Mouse (Mus musculus): ENCODE results near the gene Castor2.
A peak's percentile ranks its signal among the peaks of the same experiment; 100 is the strongest.

Castor2 gene

GRCm38 (mm10) chr5:134099496-134100211 lies at the start of gene Castor2:
TSS of gene Castor2 (plus strand) at chr5:134099711.
- DNase-seq (ENCODE audit: low read depth, low spot score) = peak; percentile 93

DNA sequence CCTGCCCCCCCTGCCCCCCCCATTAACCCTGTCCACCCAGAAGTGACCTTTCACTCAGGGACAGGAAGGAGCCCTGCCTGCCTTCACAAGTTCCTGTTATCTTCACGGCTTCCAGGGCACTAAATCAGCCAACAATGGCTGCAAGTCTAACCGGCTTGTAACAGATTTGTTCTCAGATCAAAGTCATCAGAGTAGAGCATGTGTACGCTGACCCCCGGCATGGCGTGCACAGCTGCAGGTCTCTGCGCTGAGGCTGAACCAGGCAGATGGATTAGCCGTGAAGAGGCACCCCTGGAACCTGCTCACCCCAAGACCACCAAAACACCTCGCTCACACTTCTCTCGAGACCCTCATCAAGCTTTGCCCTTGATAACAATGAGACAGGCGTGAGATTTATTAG lies 48.8 kb upstream of the Castor2 start:
- DNase-seq (ENCODE audit: low read depth, low spot score) = no peak

DNA sequence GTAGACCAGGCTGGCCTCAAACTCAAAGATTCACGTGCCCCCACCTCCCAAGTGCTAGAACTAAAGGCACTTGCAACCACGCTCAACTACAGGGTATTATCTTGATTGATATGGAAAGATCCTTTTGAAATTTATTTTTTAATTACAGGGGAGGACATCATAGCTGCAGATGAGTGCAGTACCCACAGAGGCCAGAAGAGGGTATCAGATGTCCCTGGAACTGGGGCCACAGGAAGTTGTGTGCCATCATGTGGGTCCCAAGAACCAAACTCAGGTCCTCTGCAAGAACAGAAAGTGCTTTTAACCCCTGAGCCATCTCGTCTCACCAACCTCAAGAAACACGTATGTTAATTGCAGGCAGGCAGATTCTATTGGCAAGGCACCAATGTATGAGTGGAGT lies 46.9 kb upstream of the Castor2 start:
- DNase-seq (ENCODE audit: low read depth, low spot score) = no peak

DNA sequence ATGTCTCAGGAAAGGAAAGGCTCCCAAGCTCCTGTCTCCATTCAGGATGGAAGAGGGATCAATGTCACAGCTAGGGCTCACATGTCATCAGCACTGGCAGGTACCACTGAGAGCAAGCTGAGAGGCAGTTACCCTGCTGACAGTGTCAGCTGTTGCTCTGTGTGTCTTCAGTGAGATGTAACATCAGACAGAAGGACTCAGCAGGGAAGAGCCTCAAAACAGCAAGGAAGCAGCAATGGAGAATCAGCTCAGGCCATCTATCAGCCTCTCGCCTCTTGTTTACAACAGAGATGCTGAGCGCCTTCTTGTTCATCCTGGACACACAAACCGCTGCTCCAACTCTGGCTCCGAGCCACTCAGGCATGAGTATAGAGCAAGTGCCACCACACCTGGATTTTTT lies 45.0 kb upstream of the Castor2 start:
- no peak for DNase-seq (ENCODE audit: low read depth, low spot score)

- no peak for DNase-seq (ENCODE audit: low read depth, low spot score)
Measured at GRCm38 (mm10) chr5:134058793-134059352, 40.6 kb upstream of the Castor2 start.

GRCm38 (mm10) chr5:134063362-134064064 lies 36.0 kb upstream of the Castor2 start:
- DNase-seq (ENCODE audit: low read depth, low spot score) = peak; percentile 79

DNA sequence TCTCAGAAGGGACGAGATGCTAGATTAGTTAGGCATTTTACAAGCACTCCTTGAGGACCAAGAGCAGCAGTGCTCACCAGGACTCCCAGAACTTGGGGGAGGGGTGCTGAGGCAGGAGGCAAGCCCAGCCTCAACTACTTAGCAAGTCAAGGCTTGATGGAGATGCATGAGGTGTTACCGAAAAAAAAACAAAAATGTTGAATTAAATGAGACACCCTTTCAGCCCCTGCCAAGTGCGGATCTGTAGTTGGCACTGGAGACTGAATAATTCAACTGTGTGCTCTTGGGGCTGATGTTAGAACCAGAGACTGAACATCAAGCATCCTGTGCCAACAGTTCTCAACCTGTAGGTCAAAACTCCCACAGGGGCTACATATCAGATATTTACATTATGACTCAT lies 33.2 kb upstream of the Castor2 start:
- no peak for DNase-seq (ENCODE audit: low read depth, low spot score)

GRCm38 (mm10) chr5:134067924-134068323 lies 31.6 kb upstream of the Castor2 start:
- no peak for DNase-seq (ENCODE audit: low read depth, low spot score)

- DNase-seq (ENCODE audit: low read depth, low spot score) = no peak
Measured at GRCm38 (mm10) chr5:134073512-134074041, 25.9 kb upstream of the Castor2 start.

GRCm38 (mm10) chr5:134074368-134074767 lies 25.1 kb upstream of the Castor2 start:
- no peak for DNase-seq (ENCODE audit: low read depth, low spot score)

GRCm38 (mm10) chr5:134076175-134076574 lies 23.3 kb upstream of the Castor2 start:
- no peak for DNase-seq (ENCODE audit: low read depth, low spot score)

DNA sequence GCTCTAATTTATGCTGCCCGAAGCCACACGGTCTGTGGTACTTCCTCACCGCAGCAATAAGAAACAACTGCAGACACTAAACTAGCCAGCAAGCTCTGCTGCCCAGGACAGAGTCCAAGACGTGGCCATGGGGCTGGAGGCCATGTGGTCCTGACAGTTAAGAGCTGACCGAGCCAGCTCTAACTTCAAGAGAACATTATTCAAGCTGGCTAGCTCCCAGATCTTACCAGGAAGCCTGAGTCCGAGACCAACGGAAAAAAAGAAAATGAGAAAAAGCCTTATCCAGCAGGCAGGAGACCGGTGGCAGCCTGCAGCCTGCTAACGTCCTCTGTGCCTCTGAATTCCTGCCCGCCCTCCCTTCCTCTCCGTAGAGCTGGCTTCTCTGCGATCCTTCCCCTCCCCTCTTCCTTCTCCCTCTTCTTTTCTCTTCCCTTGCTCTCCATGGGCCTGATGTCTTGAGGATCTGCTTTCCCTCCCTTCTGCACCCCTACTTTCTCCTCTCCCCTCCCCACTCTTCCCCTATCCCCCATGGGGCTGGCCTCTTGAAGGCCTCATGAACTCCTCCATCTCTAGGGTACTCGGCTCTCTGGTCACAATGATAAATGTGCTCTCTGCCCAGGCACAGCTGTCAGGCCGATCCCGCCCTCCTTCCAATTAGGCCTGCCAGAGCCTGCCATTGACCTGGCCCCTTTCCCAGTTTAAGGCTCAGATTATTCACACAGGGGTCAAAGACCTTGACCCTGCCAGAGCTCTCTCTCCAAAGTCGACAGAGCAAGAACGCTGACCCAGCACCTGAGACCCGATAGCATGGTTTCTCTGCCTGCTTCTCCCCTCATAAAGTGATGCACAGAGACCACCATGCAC lies 18.6 kb upstream of the Castor2 start:
- DNase-seq (ENCODE audit: low read depth, low spot score) = peak; percentile 88

- no peak for DNase-seq (ENCODE audit: low read depth, low spot score)
Measured at GRCm38 (mm10) chr5:134085227-134085626, 14.3 kb upstream of the Castor2 start.

GRCm38 (mm10) chr5:134085887-134086639 lies 13.4 kb upstream of the Castor2 start:
- DNase-seq (ENCODE audit: low read depth, low spot score) = no peak

DNA sequence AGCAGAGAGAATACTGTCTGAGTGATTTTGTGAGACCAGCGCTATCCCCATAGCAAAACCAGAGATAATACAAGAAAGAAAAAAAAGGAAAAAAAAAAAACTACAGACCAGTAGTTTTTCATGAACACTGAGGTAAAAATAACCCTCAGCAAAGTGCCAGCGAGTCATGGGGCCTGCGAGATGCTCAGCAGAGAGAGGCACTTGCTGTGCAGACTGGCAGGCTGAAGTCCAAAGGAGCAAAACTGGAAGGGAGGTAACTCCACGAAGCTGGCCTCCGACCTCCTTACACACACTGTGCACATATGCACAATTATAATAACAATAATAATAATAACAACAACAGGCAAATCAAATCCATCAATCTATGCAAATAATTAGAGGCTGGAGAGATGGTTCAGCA lies 12.3 kb upstream of the Castor2 start:
- peak; percentile 47 for DNase-seq (ENCODE audit: low read depth, low spot score)

DNA sequence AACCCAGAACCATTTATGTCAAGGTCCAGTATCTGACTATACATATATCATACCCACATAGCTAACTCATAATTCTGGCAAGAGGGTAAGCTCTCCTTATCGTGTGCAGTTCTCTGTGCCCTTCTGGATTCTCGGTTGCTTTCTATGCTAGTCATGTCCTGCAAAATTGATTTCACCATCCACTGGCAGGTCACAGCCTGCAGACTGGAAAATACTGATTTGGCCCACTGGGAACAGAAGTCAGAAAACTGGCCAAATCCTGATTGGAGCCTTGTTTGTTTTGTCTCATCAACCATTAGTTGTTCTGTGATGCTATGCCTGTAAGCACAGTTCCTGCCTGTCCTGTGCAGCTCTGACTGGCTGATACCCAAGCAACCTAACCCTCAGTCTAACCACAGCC lies 3.7 kb upstream of the Castor2 start:
- no peak for DNase-seq (ENCODE audit: low read depth, low spot score)

GRCm38 (mm10) chr5:134098341-134098902 lies 1.1 kb upstream of the Castor2 start:
- no peak for DNase-seq (ENCODE audit: low read depth, low spot score)

DNA sequence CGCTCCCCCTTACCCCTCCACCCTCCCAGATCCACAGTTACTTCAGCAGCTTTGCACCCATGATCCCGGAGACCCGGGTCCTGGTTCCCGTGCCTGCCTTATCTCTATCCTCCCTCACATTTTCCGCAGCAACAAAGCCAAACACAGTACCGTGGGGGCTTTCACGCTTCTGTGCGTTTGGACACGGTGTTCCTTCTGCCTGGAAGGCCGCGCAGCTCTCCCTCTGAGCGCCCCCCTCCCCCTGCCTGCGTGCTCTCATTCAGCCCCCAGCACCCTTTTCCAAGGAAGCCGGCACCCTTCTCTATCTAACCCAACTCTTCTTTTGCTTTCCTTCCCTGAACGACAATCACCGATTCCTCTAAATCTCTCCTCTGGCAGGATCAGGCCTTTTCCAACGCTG lies 535 bp upstream of the Castor2 start:
- no peak for DNase-seq (ENCODE audit: low read depth, low spot score)

DNA sequence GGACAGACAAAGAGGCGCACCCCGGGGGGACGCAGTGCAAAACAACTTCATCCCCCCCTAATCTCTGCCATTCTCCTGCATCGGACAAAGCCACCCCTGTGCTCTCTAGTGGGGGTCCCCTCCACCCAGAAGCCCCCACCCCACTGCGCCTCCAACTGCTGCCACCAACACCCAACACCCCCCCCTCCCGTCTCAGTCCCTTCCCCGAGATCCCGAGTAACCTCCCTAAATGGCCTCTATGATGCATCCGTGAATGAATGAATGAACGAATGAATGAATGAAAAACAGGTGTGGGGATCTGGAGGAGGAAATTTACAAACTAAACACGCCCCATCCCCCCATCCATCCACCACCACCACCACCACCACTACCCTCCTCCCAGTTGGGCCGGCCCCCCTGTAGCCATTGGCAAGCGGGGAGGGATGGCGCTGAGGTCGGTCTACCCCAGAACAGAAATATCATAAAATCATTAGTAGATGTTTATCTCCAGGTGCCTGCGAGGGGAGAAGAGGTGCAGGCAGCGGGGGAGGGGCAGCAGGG lies 791 bp downstream of the Castor2 start:
- DNase-seq (ENCODE audit: low read depth, low spot score) = no peak

- DNase-seq (ENCODE audit: low read depth, low spot score) = no peak
Measured at GRCm38 (mm10) chr5:134101322-134101721, 1.8 kb downstream of the Castor2 start.

Measured in skeletal muscle tissue, adult 2 months (tissue).